Mouse (Mus musculus) frontal cortex, postnatal 14 days (tissue): ENCODE results near the gene Spats2.
"Not testable (repeated sequence)": the region's sequence is repeated elsewhere in the genome, so short reads cannot be mapped to it uniquely, and the experiment has no call there.

ENCODE experiments used
- DNase-seq, 2 experiments: peaks; one replicate each; pipeline ENCODE4 v3.0.0; 2022; ENCODE audit warnings: low spot score in 2 of 2

The Spats2 gene

DNA sequence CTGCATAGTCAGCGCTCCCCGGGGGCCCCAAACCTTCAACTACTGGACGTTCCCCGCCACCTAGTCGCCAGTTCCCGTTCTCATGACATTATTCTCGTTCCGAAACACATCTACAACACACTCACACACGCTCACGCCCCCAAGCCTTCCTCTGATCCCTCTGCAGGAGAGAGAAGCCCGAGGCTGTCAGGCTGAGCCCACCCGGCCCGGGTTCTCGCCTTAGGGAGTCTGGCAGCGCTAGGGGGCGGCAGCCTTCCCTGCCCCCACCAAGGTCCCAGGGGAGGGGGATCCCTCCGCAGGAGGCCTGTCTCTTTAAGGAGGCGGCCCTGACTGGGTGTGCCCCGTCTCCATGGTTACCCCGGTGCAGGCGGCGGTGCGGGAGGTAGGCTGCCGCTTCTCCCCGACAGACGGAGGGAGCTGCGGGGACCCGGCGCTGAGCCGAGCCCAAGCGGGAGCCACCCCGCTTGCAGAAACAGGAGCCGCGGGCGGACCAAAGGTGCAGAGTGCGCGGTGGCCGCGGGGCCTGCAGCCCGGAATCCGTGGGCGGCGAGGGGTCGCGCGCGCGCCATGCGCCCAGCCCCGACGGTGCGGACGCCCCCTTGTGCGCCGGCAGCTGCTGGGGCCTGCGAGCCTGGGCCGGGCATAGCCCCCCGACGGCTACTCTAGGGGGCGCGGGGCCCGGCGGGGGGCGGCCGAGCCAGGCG is 98.6 kb downstream of the Spats2 start, which contains the start of gene Kcnh3:
Gene Kcnh3, plus strand, starts transcription at position 654 of the 704 bp plus-strand sequence.
- peak; percentile 70 to 73 for DNase-seq

DNA sequence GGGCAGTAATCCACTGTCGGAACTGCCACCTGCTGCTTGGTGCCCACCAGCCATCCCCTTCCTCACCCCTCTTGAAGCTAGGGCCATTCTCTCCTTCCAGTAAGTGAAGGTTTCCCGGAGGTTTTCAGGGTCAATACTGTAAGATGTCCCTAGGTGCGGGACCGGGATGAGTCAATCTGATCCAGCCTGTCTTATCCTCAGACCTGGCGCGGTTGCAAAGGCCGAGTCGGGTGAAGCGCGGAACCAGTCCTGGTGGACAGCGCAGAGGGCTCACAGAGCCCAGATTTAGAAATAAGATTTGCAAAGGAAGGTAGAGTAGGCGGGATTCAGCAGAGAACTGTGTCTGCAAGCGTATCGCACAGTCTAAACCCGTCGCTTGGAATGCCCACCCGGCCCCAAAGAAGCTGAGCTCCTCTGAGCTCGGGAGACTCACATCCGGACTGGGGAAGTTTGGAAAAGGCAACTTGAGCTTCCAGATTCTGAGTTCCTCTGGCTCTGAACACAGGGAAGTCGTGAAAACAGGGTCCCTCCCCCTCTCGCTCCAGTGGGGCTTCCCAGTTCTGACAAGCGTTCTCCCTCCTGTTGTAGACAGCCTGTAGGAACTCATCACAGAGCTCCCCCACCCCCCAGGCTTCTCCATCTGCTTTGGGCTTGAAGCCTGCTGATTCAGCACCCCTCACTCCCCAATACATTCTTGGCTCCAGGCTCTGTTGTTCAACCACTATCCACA is 99.5 kb downstream of the Spats2 start:
- DNase-seq, result peak; percentile 57 to 60

DNA sequence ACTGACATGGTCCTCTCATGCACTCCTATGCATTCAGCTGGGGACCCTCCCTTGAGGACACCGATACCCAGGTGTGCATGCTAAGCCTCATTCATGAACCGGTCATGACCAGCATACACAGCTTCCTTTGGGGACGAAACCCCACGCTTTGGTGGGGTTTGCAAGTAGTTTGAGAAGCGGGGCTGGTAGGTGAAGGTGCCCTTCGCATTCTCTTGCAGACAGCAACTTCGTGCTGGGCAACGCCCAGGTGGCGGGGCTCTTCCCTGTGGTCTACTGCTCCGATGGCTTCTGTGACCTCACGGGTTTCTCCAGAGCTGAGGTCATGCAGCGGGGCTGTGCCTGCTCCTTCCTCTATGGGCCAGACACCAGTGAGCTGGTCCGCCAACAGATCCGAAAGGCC is 100.4 kb downstream of the Spats2 start:
- DNase-seq, result no peak

DNA sequence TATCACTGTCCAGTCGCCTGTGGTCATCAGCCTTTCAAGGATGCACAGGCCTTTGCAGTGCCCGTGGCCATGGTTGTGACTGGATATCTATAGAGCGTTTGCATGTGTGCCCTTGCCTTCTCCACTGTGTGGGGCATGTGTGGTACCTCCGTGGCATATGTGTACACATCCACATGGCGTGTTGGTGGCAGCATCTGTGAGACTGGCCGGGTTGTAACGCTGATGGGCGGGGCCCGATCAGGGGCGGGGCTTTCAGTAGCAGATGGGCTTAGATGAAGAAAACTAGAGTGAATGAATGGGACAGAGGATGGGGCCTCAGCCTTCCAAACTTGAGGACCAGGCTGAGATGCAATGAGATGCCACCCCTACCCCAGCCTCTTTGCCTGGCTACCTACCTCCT is 106.3 kb downstream of the Spats2 start:
- DNase-seq, result no peak

DNA sequence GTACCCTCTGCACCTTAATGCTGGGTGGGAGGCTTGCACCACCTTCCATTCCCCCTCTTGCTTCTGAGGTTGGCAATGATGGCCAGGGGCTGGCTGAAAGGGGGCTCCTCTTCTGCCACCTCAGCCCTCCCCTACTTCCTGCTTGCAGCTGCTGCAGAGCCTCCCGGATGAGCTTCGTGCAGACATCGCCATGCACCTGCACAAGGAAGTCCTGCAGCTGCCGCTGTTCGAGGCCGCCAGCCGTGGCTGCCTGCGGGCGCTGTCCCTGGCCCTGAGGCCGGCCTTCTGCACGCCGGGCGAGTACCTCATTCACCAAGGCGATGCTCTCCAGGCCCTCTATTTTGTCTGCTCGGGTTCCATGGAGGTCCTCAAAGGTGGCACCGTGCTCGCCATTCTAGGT is 108.0 kb downstream of the Spats2 start:
- DNase-seq, result no peak

DNA sequence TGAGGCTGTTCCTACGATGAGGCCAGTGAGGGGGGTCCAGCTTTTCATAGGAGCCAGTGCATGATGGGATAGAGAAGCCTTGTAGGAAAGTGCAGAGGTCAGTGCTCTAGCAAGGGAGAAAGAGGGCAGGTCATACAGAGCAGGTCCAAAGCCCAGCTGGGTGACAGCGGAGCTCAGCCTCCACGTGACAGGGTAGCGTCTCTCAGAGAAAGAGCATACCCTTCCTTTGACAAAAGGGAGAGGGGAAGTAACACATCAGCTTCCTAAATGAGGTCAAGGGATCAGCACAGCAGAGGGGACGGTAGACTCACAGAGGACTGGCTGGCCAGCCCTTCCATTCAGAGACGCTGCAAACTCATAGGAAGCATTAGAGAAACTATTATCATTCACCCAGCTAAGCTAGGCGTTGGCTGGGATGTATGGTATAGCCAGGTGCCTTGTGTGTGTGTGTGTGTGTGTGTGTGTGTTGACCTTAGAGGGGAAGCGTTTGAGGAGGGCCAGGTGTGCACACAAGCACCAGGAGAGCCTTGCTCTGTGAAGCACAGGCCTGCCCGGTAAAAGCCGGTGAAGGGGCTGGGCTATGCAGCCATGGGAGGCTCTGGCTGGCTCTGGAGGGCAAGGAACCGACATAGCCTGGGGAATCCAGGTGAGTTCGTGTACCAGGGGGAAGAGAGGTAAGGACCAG is 108.8 kb downstream of the Spats2 start:
- no peak for DNase-seq

DNA sequence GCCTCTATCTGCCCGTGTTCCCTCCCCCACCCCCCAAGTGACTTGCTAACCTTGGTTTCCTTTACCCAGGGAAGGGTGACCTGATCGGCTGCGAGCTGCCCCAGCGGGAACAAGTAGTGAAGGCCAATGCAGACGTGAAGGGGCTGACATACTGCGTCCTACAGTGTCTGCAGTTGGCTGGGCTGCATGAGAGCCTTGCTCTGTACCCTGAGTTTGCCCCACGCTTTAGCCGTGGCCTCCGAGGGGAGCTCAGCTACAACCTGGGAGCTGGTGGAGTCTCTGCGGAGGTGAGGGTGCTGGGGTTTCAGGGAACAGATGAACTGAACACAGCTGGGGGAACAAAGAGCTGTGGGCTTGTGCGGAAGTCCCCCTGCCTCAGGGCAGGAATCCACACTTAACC is 112.3 kb downstream of the Spats2 start:
- no peak for DNase-seq

DNA sequence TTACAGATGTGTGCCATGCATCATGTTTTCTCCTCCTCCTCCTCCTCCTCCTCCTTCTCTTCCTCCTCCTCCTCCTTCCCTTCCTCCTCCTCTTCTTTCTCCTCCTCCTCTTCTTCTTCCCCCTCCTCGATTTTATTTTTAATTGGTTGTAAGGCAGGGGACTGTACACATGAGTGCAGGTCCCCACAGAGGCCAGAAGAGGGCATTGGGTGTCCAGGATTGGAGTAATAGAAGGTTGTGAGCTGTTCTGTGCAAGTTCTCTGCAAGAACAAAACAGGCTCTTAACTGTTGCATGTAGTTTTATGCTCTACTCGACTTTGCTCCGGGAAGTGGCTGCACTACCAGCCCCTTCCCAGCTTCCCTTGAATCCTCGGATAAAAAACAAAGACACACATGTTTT is 114.4 kb downstream of the Spats2 start:
- DNase-seq, result no peak

DNA sequence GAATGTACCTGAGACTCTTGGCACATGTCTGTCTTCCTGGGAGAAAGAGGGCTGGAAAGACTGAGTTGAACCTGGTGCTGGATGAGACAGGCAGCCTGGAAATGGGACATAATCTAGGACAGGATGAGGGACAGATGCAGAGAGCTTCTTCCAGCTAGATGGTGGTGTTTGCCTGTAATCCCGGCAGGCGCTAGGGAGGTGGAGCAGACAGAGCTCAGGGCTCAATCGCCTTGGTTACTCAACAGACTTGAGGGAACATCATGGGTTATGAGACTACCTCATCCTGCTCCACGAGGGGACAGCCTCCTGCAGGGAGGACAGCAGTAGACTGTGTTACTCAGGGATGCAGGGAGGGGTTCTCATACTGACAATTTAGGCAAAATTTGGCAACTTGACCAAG is 115.5 kb downstream of the Spats2 start:
- DNase-seq, result no peak

DNA sequence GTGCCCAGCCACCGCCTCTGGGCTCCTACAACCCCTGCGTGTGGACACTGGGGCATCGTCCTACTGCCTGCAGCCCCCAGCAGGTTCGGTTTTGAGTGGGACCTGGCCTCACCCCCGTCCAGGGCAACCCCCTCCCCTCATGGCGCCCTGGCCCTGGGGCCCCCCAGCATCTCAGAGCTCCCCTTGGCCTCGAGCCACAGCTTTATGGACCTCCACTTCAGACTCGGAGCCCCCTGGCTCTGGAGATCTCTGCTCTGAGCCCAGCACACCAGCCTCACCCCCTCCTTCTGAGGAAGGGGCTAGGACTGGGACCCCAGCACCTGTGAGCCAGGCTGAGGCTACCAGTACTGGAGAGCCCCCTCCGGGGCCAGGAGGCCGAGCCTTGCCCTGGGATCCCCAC is 116.3 kb downstream of the Spats2 start:
- DNase-seq, result no peak

DNA sequence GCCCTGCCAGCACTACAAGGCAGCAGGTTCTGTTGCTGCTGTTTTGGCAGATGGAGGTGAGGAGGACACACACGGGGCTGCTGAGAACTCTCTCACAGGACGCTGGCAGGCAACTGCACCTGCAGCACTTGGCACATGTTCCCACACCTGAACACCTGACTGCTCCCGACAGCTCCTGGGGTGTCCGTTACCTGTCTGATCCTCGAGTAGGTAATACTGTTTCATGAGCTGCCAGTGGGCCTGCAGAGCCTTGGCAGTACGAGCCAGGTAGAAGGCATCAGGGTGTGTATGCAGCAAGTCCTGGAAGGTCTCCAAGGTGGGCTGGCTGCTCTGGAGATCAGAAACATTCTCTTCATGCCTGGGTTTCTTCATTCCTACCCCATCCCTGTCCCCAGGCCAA is 121.0 kb downstream of the Spats2 start:
- DNase-seq, result not testable (repeated sequence)

DNA sequence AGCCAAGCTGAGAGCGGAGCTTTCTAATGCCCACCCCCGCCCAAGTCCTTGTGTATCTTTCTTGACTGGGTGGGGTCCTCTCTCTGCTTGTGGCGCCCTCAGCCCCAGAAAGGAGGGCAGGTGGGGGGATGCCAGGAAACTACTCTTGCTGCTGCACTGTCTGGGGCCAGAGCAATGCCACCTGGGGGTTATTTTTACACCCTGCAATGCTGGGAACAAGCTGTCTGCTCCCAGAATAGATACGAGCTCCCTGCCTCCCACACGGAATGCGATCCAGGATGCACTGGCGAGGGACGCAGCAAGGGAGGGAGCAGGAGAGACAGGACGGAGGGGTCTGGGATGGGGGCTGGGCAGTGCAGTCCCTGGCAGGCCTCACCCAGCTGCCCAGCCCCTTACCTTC is 123.3 kb downstream of the Spats2 start:
- DNase-seq, result peak; percentile 57 to 75

DNA sequence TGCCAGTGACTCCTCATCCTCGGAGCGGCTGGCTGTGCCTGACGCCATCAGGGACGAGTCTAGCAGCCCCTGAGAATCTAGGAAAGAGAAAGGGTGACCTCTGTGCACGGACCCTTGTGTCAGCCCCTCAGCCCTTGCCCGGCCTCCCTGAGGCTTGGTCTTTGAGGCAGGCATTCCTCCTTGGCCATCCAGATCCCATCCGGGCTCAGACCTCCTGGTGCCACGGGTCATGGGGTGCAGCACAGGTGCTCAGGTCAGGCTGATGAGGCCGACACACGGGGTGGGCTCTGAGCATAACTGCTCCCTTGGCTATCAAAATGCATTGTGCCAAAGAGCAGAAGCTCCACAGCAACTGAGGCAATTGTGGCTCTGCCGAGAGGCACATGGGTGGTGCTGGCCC is 124.2 kb downstream of the Spats2 start:
- DNase-seq, result no peak

DNA sequence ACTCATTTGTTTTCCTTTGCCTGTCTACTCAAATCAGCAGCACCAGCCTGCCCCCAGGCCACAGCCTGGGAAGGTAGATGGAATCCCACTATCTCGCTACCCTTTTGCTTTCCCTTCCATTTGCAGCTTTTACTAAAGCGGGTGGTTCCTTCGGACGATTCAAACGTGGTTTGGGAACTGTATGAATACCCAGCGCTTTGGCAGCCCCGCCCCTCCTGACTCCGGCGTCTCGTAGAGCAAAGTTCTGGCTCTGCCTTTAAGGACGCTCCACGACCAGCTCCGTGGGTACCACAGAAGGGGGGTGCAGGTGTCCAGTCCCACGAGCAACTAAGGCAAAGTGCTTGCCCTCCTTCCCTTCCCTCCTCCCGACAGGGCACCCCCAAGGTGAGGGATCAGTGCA is 125.4 kb downstream of the Spats2 start:
- not testable (repeated sequence) for DNase-seq

DNA sequence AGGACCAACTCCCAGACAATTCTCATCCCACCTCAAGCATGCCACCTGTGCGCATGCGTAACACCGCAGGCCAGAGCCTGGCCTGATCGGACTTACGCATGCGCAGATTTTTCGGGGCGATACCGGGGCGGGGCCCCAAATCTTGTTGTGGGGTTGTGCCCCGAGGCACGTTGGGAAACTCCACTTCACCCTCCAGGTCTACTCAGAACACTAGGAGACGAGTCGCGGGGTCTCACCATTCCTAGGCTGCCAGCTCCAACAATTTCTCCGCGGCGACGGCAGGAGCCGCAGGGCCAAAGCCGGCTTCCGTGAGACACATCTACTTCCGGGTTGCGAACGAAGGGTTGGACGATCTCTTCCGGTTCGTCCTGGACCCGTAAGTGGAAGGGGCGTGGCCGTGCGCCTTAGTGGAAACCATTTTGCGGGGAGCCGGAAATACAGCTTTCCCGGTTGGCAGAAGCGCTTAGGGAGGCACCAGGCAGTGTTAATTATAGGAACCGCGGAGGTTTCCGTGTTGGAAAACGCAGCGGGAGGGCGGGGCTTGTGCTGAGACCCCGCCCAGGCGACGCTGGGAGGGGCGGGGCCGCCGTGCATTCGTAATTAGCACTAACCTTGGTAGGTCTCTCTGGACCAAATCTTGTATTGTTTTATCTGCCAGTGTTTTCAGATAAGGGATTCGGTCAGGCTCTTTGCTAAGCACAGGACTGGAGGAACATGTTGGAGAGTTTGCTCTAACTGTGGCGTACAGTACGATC is 126.1 kb downstream of the Spats2 start, which contains the start of gene Mcrs1:
Gene Mcrs1, minus strand, starts transcription at position 336 of the 755 bp plus-strand sequence.
- DNase-seq, result peak; percentile 97 to 98

DNA sequence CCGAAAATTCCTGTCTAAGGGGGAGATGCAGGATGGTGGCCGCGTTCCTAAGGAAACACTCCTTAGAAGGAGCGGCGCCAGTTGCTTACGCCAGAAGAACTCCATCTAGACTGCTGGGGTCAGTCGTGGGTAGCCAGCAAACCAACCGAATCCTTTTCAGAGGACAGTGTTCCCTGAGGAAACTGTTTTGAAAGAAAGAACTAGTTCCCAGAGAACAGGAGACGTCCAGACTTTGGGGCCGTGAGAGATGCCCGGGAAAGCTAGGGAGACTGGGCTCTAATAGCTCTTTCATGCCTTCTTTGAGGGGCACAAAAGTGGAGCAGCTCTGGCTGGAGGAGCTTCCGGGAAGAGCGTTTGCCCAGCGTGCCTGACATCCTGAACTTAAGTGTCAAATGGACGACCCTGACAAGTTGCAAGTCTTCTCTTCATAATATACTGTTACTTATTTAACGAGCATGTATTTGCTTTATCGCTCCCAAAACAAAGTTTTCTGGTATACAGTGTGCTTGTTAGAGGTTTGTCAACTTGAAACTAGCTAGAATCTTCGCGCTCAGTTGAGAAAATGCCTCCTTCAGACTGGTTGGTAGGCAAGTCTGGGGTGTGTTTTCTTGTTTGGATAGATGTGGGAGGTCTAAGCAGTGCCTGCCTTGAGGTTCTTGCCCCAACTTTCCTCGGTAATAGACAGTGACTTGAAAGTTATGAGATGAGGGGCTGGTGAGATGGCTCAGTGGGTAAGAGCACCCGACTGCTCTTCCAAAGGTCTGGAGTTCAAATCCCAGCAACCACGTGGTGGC is 126.9 kb downstream of the Spats2 start:
- peak in 1 of 2 experiments; percentile 64 for DNase-seq

DNA sequence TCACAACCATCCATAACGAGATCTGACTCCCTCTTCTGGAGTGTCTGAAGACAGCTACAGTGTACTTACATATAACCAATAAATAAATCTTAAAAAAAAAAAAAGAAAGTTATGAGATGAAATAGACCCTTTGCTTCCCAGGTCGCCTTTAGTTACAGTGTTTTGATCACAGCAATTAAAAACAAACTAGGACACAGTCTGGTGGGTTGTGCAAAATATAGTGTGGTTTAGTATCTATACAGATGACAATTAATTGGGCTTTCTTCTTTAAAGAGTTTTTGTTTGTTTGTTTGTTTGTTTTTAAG is 127.4 kb downstream of the Spats2 start:
- DNase-seq, result not testable (repeated sequence)

DNA sequence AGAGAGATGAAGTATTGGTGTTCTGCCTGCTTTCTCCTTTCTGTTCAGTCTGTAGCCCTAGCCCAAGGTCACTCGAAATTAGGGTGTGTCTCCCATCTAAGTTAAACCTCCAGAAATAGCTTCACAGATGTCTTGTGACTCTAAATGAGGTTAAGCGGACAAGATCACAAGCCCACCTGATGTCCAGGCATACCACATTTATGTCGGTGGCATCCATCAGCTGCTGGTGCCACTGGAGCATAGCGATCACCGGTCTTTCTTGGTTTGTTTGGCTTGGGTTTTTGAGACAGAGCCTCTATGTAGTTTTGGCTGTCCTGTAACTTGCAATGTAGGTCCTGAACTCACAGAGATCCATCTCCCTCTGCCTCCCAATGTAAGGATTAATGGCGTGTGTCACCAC is 128.1 kb downstream of the Spats2 start:
- no peak for DNase-seq

DNA sequence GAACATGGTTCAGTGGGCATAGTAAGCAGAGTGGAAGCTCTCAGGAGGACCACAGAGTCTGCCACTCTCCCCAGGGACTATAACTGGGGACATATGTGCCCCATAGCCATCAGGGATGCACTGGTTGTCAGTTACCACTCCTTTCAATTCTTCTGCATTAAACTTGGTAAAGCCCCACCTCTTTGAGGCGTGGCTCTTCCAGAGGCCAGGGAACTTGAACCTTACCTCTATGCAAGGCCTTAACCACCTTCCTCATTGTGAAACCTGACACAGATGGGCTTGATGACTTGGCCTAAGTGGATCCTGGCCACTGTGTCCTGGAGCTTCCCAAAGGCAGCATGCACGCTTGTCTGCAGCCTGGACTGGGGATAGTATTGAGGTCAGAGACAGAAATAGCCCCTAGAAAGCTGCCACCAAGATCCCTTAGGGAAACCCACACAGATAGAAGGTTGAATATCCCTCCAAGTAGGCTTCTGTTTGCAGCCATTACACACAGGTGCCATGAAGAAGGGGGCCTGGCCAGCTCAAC is 128.8 kb downstream of the Spats2 start:
- no peak for DNase-seq

DNA sequence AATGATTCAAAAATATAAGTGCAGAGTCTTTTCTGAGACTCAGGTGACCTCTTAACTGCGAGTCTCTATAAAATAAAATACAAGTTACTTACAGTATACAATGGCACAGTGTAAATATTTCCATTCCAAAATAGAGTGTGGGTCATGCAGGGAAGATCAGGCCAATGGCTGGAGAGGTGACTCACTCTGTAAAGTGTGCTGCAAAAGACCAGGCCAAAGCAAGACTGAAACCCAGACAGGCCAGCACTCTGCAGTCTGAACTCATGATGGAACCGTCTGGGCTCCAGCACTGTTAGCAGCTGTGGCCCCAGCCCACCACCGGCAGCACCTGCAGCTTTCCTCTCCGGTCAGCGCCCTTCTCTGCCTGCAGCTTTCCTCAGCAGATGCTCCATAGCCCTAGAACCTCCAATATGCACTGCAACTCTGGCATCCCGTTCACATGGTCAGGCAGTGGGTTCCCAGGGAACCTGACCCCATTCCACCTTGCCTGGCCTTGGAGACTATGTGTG is 129.6 kb downstream of the Spats2 start:
- no peak for DNase-seq
